Mouse (Mus musculus): ENCODE measurements around the gene Hapln3. TPM values are rescaled to one million over a fixed set of nuclear protein-coding genes. Genes with fewer than 3 reads are reported as not detected.

The Hapln3 gene
- total RNA-seq, 2 experiments from 2014 or later, result 0.22 to 0.57 TPM

GRCm38 (mm10) chr7:79079212-79079611 is 51.6 kb downstream of the Hapln3 start:
- DNase-seq (ENCODE audit: low spot score in 2 of 2), result no peak

- DNase-seq (ENCODE audit: low spot score in 2 of 2), result no peak
These were observed 62.6 kb downstream of the Hapln3 start for GRCm38 (mm10) chr7:79068231-79068630.

GRCm38 (mm10) chr7:79067466-79067865 is 63.4 kb downstream of the Hapln3 start:
- no peak for DNase-seq (ENCODE audit: low spot score in 2 of 2)

Other genes starting within 250 kb of the Hapln3 start
- gene Aen, start 235.2 kb downstream of the Hapln3 start, total RNA-seq (2021), result 10 to 100 TPM; 20.5 to 20.6 TPM
- gene Isg20, start 217.6 kb downstream of the Hapln3 start, total RNA-seq (2021), result 1 to 10 TPM in 1 of 2 experiments, under 1 TPM in 1; 0.47 to 1.4 TPM
- 1 to 10 TPM; 6.7 to 7.9 TPM for gene Acan, start 77.5 kb downstream of the Hapln3 start, total RNA-seq (2021)
- 100 to 1,000 TPM; 103 TPM for gene Mfge8, start 18.0 kb upstream of the Hapln3 start, total RNA-seq (2021)
- gene Abhd2, start 142.2 kb upstream of the Hapln3 start, total RNA-seq (2021), result 10 to 100 TPM; 22.3 to 23.5 TPM